Mouse (Mus musculus) lung, adult 2 months (tissue): ENCODE results near the gene Elavl4.

Source experiments
- CTCF ChIP-seq: fragments of 200-500 bp; IDR thresholded peaks from 2 replicates; pipeline ENCODE4 v1.5.1; 2011; ENCODE audit warnings: mild to moderate bottlenecking, low read length, control low read depth; ENCODE audit not compliant: insufficient read depth
- POLR2A ChIP-seq: fragments of 200-500 bp; IDR thresholded peaks from 2 replicates; pipeline ENCODE4 v1.6.1; 2011; ENCODE audit warnings: low read depth, mild to moderate bottlenecking, control low read depth, low read length, borderline replicate concordance; ENCODE audit errors: extremely low read depth

- TF ChIP-seq CTCF (no peak), POLR2A (no peak)
Measured at GRCm38 (mm10) chr4:110210246-110210645, 141.5 kb downstream of the Elavl4 start.
